Mouse (Mus musculus): ENCODE data around the gene B4galt7. TPM values are rescaled to one million over a fixed set of nuclear protein-coding genes. Genes with fewer than 3 reads are reported as not detected.

B4galt7 gene
- polyA plus RNA-seq, 1 experiment = 21.2 TPM

DNA sequence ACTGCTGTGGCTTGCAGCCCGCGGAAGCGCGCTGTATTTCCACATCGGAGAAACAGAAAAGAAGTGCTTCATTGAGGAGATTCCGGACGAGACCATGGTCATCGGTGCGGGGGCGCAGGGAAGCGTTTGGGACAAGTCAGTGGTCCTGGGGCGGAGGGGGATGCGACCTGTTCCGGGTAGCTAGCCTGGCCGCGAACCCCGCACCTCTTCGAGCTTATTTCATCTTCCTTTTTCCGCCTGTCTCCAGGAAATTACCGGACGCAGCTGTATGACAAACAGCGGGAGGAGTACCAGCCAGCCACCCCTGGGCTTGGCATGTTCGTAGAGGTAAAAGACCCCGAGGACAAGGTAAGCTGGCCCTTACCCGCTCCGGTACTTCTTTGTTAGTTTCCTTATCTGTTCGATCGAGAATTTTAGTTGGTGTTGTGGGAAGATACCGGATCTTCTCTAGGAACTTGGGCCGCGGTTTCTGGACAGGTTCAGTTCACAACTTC, 6.4 kb upstream of the B4galt7 start:
- Histone ChIP-seq H3K4me3 (replicated peaks; ENCODE audit: extremely low read depth, low read depth, low read length) (peak overlapping the region; percentile 97), H3K4me1 (ENCODE audit: control insufficient read depth, insufficient read depth, low read length) (no peaks in the 10 kb centered on the region; the same call in 1 of the 2 replicates)
- under 1% methylated on average over 31 of the region's 31 CpGs for WGBS
- no peak for TF ChIP-seq CTCF (IDR thresholded peaks at IDR 0.05; ENCODE audit: insufficient read depth, low read length)
- TF ChIP-seq POLR2A (IDR thresholded peaks at IDR 0.05; ENCODE audit: borderline replicate concordance, extremely low read depth, low read depth, low read length) = no peak
- DNase-seq = no peak

DNA sequence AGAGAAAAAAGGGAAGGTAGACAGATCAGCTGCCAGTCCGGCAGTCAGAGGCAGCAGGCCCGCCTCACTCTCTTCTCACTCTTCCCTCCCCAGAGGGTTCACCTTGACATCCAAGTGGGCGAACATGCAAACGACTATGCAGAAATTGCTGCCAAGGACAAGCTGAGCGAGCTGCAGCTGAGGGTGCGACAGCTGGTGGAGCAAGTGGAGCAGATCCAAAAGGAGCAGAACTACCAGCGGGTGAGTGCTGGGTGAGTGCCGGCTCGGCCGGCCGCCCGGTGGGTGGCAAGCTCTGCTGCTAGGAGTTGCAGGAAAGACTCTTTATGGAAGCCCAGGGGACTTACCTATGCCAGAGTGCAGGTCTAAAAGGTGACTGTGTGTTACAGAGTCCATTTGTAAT, 4.3 kb upstream of the B4galt7 start:
- Histone ChIP-seq H3K4me1 (ENCODE audit: control insufficient read depth, insufficient read depth, low read length) (peaks cover 3% of the 10 kb centered on the region; the same call in 1 of the 2 replicates), H3K4me3 (replicated peaks; ENCODE audit: extremely low read depth, low read depth, low read length) (no peak overlapping the region)
- TF ChIP-seq CTCF (IDR thresholded peaks at IDR 0.05; ENCODE audit: insufficient read depth, low read length) (no peak), POLR2A (IDR thresholded peaks at IDR 0.05; ENCODE audit: borderline replicate concordance, extremely low read depth, low read depth, low read length) (no peak)
- WGBS = 81% methylated on average over 12 of the region's 12 CpGs
- no peak for DNase-seq

DNA sequence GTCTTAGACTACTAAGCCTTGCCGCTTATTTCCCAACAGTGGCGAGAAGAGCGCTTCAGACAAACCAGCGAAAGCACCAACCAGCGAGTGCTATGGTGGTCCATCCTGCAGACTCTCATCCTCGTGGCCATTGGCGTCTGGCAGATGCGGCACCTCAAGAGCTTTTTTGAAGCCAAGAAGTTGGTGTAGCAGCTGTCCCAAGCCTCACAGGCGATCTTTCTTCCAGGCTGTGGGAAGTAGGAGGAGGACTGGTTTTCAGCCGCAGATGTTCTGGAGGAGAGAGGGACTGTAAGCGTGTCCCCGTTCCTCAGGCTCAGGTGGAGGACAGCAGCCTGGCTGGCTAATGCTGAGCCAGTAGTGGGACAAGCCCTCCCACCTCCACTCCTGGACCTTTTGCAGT, 2.9 kb upstream of the B4galt7 start:
- peaks cover 6% of the 10 kb centered on the region; the same call in 1 of the 2 replicates for H3K4me1 ChIP-seq (ENCODE audit: control insufficient read depth, insufficient read depth, low read length)
- 95% methylated on average over 12 of the region's 12 CpGs for WGBS
- no peak for DNase-seq
- H3K4me3 ChIP-seq (replicated peaks; ENCODE audit: extremely low read depth, low read depth, low read length) = no peak overlapping the region
- TF ChIP-seq CTCF (IDR thresholded peaks at IDR 0.05; ENCODE audit: insufficient read depth, low read length) (no peak), POLR2A (IDR thresholded peaks at IDR 0.05; ENCODE audit: borderline replicate concordance, extremely low read depth, low read depth, low read length) (no peak)

DNA sequence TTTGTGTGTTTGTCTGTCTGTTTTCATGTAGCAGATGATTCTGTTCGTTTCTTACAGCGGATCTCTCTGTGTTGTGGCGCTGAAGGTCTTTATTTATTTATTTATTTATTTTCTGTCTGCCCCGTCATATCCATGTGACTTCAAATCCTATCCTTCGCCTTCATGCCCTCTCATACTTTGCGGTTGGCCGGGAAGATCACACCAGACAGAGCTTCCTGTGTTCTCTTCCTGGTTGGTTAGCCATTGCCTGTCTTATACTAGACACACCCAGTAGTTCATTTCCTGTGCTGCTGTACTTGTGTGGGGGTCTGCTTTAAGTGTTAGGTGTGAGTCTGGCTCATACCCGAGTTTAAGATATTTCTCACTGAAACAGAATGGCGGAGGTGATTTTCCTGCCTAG, 961 bp downstream of the B4galt7 start:
- no peak for TF ChIP-seq POLR2A (IDR thresholded peaks at IDR 0.05; ENCODE audit: borderline replicate concordance, extremely low read depth, low read depth, low read length)
- TF ChIP-seq CTCF (IDR thresholded peaks at IDR 0.05; ENCODE audit: insufficient read depth, low read length) = no peak
- Histone ChIP-seq H3K4me3 (replicated peaks; ENCODE audit: extremely low read depth, low read depth, low read length) (peak overlapping the region; percentile 97), H3K4me1 (ENCODE audit: control insufficient read depth, insufficient read depth, low read length) (peaks cover 6% of the 10 kb centered on the region; the same call in 1 of the 2 replicates)
- no peak for DNase-seq
- 8% methylated on average over 9 of the region's 9 CpGs for WGBS

DNA sequence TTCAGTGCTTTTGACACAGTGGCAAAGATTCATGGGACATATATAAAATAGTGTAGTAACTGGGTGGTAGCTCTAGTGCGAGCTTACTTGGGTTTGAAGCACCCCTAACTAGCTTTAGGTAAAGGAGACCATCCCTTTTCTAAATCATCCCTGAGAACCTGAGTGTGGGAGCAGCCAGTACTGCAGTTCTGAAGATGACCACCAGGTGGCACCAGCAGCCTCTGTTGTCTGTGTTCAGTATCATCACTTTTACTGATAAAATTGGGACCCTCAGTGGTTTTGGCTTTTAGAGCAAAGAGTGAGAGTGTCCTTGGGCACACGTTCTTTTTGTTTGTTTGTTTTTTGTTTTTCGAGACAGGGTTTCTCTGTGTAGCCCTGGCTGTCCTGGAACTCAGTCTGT, 1.9 kb downstream of the B4galt7 start:
- 4% methylated on average over 3 of the region's 3 CpGs for WGBS
- peaks cover 6% of the 10 kb centered on the region; the same call in 1 of the 2 replicates for H3K4me1 ChIP-seq (ENCODE audit: control insufficient read depth, insufficient read depth, low read length)
- peak; percentile 81 for DNase-seq
- no peak overlapping the region for H3K4me3 ChIP-seq (replicated peaks; ENCODE audit: extremely low read depth, low read depth, low read length)
- TF ChIP-seq POLR2A (IDR thresholded peaks at IDR 0.05; ENCODE audit: borderline replicate concordance, extremely low read depth, low read depth, low read length) (no peak), CTCF (IDR thresholded peaks at IDR 0.05; ENCODE audit: insufficient read depth, low read length) (peak; percentile 91)

DNA sequence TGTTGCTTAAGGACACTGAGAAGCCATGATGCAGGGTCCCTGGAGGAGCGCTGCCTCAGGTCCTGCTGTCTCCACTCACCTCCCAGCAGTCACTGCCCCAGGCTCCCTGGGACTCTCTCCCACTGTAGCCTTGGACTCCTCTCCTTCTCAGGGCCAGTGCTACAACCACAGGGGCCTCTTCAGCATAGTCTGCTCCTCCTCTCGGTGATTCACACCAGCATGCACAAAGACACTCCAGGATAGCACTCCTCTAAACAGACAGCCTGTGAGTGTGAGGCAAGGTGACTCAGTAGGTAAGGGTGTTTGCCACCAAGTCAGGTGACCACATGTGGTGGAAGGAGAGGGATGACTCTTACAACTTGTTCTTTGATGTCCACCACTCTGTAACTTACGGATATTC, 4.9 kb downstream of the B4galt7 start:
- H3K4me3 ChIP-seq (replicated peaks; ENCODE audit: extremely low read depth, low read depth, low read length) = no peak overlapping the region
- WGBS = 91% methylated on average over 3 of the region's 3 CpGs

DNA sequence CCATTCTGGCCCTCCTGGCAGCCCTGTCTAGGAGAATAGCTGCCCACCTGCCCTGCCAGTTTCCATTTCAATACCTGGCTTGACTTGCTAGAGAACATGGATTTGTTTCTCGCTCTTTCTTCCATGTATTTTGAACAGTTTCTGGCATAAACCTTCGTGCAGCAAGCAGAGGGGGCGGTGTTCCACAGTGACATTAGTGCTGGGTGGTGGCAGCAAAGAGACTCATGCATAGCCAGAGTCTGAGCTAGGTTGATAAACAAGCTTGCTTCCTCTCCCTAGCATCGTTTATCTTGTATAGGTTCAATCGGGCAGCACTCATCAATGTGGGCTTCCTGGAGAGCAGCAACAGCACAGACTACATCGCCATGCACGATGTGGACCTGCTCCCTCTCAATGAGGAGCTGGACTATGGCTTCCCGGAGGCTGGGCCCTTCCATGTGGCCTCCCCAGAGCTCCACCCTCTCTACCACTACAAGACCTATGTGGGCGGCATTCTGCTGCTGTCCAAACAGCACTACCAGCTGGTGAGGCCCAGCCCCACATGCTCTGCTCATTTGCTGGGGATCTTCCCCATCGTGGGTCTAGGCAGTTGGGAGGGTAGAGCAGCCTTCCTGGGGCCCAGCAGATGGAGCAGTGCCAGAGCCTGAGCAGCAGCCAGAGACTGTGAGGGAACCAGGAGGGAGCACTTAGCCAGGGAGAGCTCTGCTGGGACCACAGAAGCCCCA, 7.4 kb downstream of the B4galt7 start:
- Histone ChIP-seq H3K4me3 (replicated peaks; ENCODE audit: extremely low read depth, low read depth, low read length) (no peak overlapping the region), H3K4me1 (ENCODE audit: control insufficient read depth, insufficient read depth, low read length) (no peaks in the 10 kb centered on the region)
- WGBS = 74% methylated on average over 10 of the region's 10 CpGs
- TF ChIP-seq POLR2A (IDR thresholded peaks at IDR 0.05; ENCODE audit: borderline replicate concordance, extremely low read depth, low read depth, low read length) = no peak
- TF ChIP-seq CTCF (IDR thresholded peaks at IDR 0.05; ENCODE audit: insufficient read depth, low read length) = no peak
- DNase-seq = no peak

More for the DNA sequence above, 4.9 kb downstream of the B4galt7 start:
- TF ChIP-seq POLR2A (IDR thresholded peaks at IDR 0.05; ENCODE audit: borderline replicate concordance, extremely low read depth, low read depth, low read length) (no peak), CTCF (IDR thresholded peaks at IDR 0.05; ENCODE audit: insufficient read depth, low read length) (no peak)
- no peak for DNase-seq
- H3K4me1 ChIP-seq (ENCODE audit: control insufficient read depth, insufficient read depth, low read length) = peaks cover 3% of the 10 kb centered on the region; the same call in 1 of the 2 replicates

DNA sequence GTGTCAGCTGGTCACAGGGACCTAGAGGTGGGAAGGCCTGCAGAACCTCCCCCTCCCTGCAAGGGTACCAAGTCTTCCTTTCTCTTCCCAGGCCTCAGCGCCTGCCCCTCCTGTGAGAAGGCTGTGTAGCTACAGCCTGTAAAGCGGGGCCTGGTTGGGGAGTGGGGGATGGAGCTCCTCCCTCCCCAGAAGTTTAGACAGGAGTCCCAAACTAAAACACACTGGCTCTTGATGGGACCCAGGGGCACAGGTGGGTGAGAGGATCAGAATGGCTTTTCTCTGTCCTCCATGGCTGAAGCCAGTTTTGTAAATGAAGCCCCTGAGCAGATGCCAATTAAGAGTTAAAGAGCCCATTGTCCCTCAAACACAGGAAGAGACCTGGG, 7.9 kb downstream of the B4galt7 start:
- TF ChIP-seq POLR2A (IDR thresholded peaks at IDR 0.05; ENCODE audit: borderline replicate concordance, extremely low read depth, low read depth, low read length) (no peak), CTCF (IDR thresholded peaks at IDR 0.05; ENCODE audit: insufficient read depth, low read length) (no peak)
- Histone ChIP-seq H3K4me3 (replicated peaks; ENCODE audit: extremely low read depth, low read depth, low read length) (no peak overlapping the region), H3K4me1 (ENCODE audit: control insufficient read depth, insufficient read depth, low read length) (no peaks in the 10 kb centered on the region)
- 88% methylated on average over 2 of the region's 2 CpGs for whole genome bisulfite sequencing
- no peak for DNase-seq

DNA sequence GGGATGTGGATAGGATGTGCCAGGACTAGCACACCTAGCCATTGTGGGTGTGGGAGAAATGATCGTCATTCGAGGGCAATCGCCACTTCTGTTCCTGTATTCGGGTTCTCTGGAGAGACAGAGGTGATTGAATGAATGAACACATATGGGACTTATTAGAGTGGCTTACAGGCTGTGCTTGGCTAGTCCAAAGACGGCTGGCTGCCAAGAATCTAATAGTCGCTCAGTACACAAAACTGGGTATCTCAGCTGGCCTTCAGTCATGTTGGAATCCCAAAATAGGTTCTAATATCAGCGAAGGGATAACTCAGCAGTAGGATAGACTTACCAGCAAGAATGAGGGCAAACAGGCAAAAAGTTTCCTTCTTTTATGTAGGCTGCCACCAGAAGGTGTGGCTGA, 12.3 kb downstream of the B4galt7 start:
- no peak for DNase-seq
- no peaks in the 10 kb centered on the region for H3K4me1 ChIP-seq (ENCODE audit: control insufficient read depth, insufficient read depth, low read length)
- no peak overlapping the region for H3K4me3 ChIP-seq (replicated peaks; ENCODE audit: extremely low read depth, low read depth, low read length)
- TF ChIP-seq POLR2A (IDR thresholded peaks at IDR 0.05; ENCODE audit: borderline replicate concordance, extremely low read depth, low read depth, low read length) (no peak), CTCF (IDR thresholded peaks at IDR 0.05; ENCODE audit: insufficient read depth, low read length) (no peak)
- 79% methylated on average over 7 of the region's 7 CpGs for WGBS

DNA sequence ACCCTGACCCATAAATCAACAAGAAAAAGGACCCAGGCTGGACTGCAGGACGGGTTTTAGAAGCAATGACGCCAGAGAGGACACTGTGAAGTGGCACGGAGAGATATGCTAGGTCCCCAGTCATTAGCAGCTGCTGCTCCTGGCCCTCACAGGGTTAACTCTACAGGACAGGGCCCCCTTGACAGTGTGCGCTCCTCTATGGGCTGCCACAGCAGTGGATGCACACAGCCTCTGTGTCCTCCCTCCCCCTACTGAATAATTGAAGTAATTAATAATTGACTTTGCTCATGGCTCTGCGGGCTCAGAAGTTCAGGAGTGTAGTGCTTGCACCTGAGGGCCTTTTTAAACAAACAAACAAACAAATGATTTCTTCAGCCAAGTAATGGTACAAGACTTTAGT, 13.8 kb downstream of the B4galt7 start:
- no peak for DNase-seq
- TF ChIP-seq CTCF (IDR thresholded peaks at IDR 0.05; ENCODE audit: insufficient read depth, low read length) (no peak), POLR2A (IDR thresholded peaks at IDR 0.05; ENCODE audit: borderline replicate concordance, extremely low read depth, low read depth, low read length) (no peak)
- WGBS = 53% methylated on average over 5 of the region's 5 CpGs
- H3K4me1 ChIP-seq (ENCODE audit: control insufficient read depth, insufficient read depth, low read length) = no peaks in the 10 kb centered on the region
- H3K4me3 ChIP-seq (replicated peaks; ENCODE audit: extremely low read depth, low read depth, low read length) = no peak overlapping the region
